Comparison of ENCODE assay signal across 8 mouse cellular contexts in the genomic region with DNA sequence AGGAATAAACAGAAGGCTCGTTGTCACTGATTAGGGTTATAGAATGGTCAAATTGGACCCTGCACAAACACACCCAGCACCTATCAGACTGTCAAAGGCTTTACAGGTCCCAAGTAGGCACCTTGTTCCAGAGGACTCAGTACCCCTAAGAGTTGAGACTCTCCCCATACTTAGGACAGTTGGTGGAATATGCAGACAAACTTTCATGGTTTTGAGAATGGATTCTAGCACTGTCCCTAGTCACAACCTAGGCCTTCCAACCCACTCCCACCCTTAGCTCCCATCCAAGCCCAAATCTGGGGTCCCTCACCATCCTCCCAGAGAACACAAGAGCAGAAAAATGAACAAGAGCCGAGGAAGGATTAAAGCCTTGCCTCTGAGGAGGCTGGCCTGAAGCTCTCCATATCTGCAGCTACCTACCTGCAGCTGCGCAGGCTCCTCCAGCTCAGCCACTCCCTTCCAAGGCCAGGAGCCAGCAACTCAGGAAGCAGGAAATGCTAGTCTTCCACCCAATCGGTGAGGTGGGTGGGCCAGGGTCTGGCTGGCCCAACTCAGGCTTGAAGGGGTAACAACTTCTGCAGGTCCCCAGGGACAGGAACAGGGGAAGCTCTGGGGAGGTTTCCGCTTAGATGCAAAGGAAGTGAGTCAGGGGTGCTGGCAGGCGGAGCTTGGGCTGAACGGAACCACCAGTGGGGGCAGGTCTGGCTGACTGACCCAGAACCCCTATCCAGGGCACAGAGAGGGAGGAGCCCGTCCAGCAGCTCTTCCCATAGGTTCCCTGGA. TPM values are rescaled to one million over a fixed set of nuclear protein-coding genes. Genes with fewer than 3 reads are reported as not detected.
A peak's percentile ranks its signal among the peaks of the same experiment; 100 is the strongest.
DNase-seq lines count a peak whose midpoint lies in the region; ATAC-seq and TF ChIP-seq lines count a peak whose summit lies in the region.

A gene (minus strand): TSS at position 715 of the 783 bp plus-strand sequence.

- peak within 1 kb of the TSS; percentile 35 for H3K4me3 ChIP-seq in layer of hippocampus, adult 2 months
- peak within 1 kb of the TSS; percentile 36 for H3K4me3 ChIP-seq in lung, postnatal 0 days (ENCODE audit: low read depth, low read length)

- 5% methylated on average over 7 of the region's 8 CpGs for WGBS in lung, postnatal 0 days

- no peaks in the 10 kb centered on the region for H3K27me3 ChIP-seq in lung, postnatal 0 days (replicated peaks; ENCODE audit: insufficient read depth, low read length)

- peaks cover 23% of the 10 kb centered on the region; the same call in 1 of the 2 replicates for H3K36me3 ChIP-seq in lung, postnatal 0 days (ENCODE audit: insufficient read depth, low read length)

- H3K4me2 ChIP-seq in lung, postnatal 0 days (replicated peaks; ENCODE audit: low read depth, low read length), result peak within 1 kb of the TSS; percentile 62

- peaks cover 18% of the 10 kb centered on the region for H3K4me1 ChIP-seq in lung, postnatal 0 days (ENCODE audit: insufficient read depth, low read depth, low read length)

- DNase-seq in layer of hippocampus, adult 2 months (ENCODE audit: low spot score in 2 of 2), result no peak
- DNase-seq in layer of hippocampus, adult 8-10 months (ENCODE audit: low spot score in 2 of 2), result no peak
- peak; percentile 72 for DNase-seq in c-Kit-positive CD71-negative TER-119-negative erythroid progenitor cells, embryonic 14.5 days (ENCODE audit: low read depth)
- DNase-seq in heart, adult 9 months (ENCODE audit: low spot score in 2 of 2), result peak; percentile 91 to 97
- peak; percentile 86 to 92 for DNase-seq in kidney, adult 8-10 months
- peak; percentile 95 for DNase-seq in lung, postnatal 0 days (ENCODE audit: low spot score)
- DNase-seq in spleen, adult 12 weeks (ENCODE audit: low spot score), result peak; percentile 71
- no peak for DNase-seq in cerebellum, postnatal 14 days

- peak; percentile 87 for ATAC-seq in lung, postnatal 0 days

- peak; percentile 78 for TF ChIP-seq EP300 in lung, postnatal 0 days (IDR thresholded peaks at IDR 0.05)

- H3K9ac ChIP-seq in lung, postnatal 0 days (replicated peaks; ENCODE audit: low read depth), result peak within 1 kb of the TSS; percentile 29; the same call in 1 of the 2 replicates

- no peaks in the 10 kb centered on the region for H3K9me3 ChIP-seq in lung, postnatal 0 days (ENCODE audit: low read length)

- peak; percentile 32; the same call in 1 of the 2 replicates for TF ChIP-seq CTCF in layer of hippocampus, adult 2 months (conservative IDR thresholded peaks at IDR 0.05)
- no peak for TF ChIP-seq CTCF in lung, postnatal 0 days (IDR thresholded peaks at IDR 0.05)

- H3K27ac ChIP-seq in layer of hippocampus, adult 2 months, result peak within 1 kb of the TSS; percentile 80
- peak within 1 kb of the TSS; percentile 91 for H3K27ac ChIP-seq in lung, postnatal 0 days (ENCODE audit: low read length)

RNA-seq across cellular contexts. Expression of the gene that starts here (rescaled TPM):
- 1 to 10 TPM; 2.2 to 3.0 TPM for total RNA-seq in layer of hippocampus, adult 2 months (2021)
- total RNA-seq in layer of hippocampus, adult 8-10 months (2022), result 1 to 10 TPM; 2.2 to 4.6 (median 2.8) TPM
- 13.8 and 14.8 TPM in 2 replicates for polyA plus RNA-seq in lung, postnatal 0 days (2015; fragmentation: Nextera tagmentation; extraction: Ambion mirVana)

Comparison
In these comparisons a context has a peak if more than half of its experiments do, and no peak if none do; other contexts are left out.
1. DNase-seq: peak in c-Kit-positive CD71-negative TER-119-negative erythroid progenitor cells, embryonic 14.5 days (single experiment), heart, adult 9 months (2 of 2), kidney, adult 8-10 months (2 of 2), lung, postnatal 0 days (single experiment) and spleen, adult 12 weeks (single experiment); none in layer of hippocampus, adult 2 months (0 of 2), layer of hippocampus, adult 8-10 months (0 of 2) and cerebellum, postnatal 14 days (0 of 2).